Mouse (Mus musculus): ENCODE measurements around the gene Fzd1.

Fzd1 gene

GRCm38 (mm10) chr5:4742722-4743121 lies 15.1 kb downstream of the Fzd1 start:
- no peak for DNase-seq

- DNase-seq: no peak
Measured at GRCm38 (mm10) chr5:4737013-4737412, 20.8 kb downstream of the Fzd1 start.

GRCm38 (mm10) chr5:4735461-4735860 lies 22.4 kb downstream of the Fzd1 start:
- no peak for DNase-seq

GRCm38 (mm10) chr5:4733239-4733638 lies 24.6 kb downstream of the Fzd1 start:
- DNase-seq: no peak

- DNase-seq: no peak
Measured at GRCm38 (mm10) chr5:4732241-4733229, 25.3 kb downstream of the Fzd1 start.

- DNase-seq: no peak
Measured at GRCm38 (mm10) chr5:4731743-4732215, 26.1 kb downstream of the Fzd1 start.

- DNase-seq: no peak
Measured at GRCm38 (mm10) chr5:4731064-4731463, 26.8 kb downstream of the Fzd1 start.

Data from right cerebral cortex, adult 18-20 months (tissue).